Mouse (Mus musculus): ENCODE measurements around the gene Arsj. TPM values are rescaled to one million over a fixed set of nuclear protein-coding genes. Genes with fewer than 3 reads are reported as not detected.

The Arsj gene
- polyA plus RNA-seq, 1 experiment from 2014 or later, result 0.07 TPM

- Histone ChIP-seq H3K27me3 (replicated peaks; ENCODE audit: low read depth, poor library complexity, severe bottlenecking) (no peaks in the 10 kb centered on the region), H3K4me3 (no peak overlapping the region), H3K9me3 (no peaks in the 10 kb centered on the region), H3K27ac (replicated peaks) (no peak overlapping the region), H3K4me1 (no peaks in the 10 kb centered on the region), H3K36me3 (replicated peaks) (no peaks in the 10 kb centered on the region)
- 79% methylated on average over 9 of the region's 9 CpGs for WGBS
- no peak for DNase-seq (ENCODE audit: low spot score)
Measured at GRCm38 (mm10) chr3:126372815-126373545, 9.5 kb downstream of the Arsj start.

- no peak for DNase-seq (ENCODE audit: low spot score)
- 88% methylated on average over 1 of the region's 1 CpGs for WGBS
- Histone ChIP-seq H3K27me3 (replicated peaks; ENCODE audit: low read depth, poor library complexity, severe bottlenecking) (no peaks in the 10 kb centered on the region), H3K4me1 (no peaks in the 10 kb centered on the region), H3K4me3 (no peak overlapping the region), H3K36me3 (replicated peaks) (no peaks in the 10 kb centered on the region), H3K27ac (replicated peaks) (no peak overlapping the region), H3K9me3 (no peaks in the 10 kb centered on the region)
Measured at GRCm38 (mm10) chr3:126373721-126374120, 10.2 kb downstream of the Arsj start.

- Histone ChIP-seq H3K36me3 (replicated peaks) (no peaks in the 10 kb centered on the region), H3K9me3 (no peaks in the 10 kb centered on the region), H3K27me3 (replicated peaks; ENCODE audit: low read depth, poor library complexity, severe bottlenecking) (no peaks in the 10 kb centered on the region), H3K4me3 (no peak overlapping the region), H3K27ac (replicated peaks) (no peak overlapping the region), H3K4me1 (no peaks in the 10 kb centered on the region)
- WGBS, result 71% methylated on average over 6 of the region's 6 CpGs
- DNase-seq (ENCODE audit: low spot score), result no peak
Measured at GRCm38 (mm10) chr3:126379252-126379651, 15.8 kb downstream of the Arsj start.

- H3K27ac ChIP-seq (replicated peaks), result no peak overlapping the region
- no peak overlapping the region for H3K4me3 ChIP-seq
- 78% methylated on average over 2 of the region's 2 CpGs for WGBS
- H3K4me1 ChIP-seq, result no peaks in the 10 kb centered on the region
- H3K27me3 ChIP-seq (replicated peaks; ENCODE audit: low read depth, poor library complexity, severe bottlenecking), result no peaks in the 10 kb centered on the region
- H3K9me3 ChIP-seq, result no peaks in the 10 kb centered on the region
- no peak for DNase-seq (ENCODE audit: low spot score)
- no peaks in the 10 kb centered on the region for H3K36me3 ChIP-seq (replicated peaks)
Measured at GRCm38 (mm10) chr3:126379702-126380101, 16.2 kb downstream of the Arsj start.

GRCm38 (mm10) chr3:126383276-126383675 is 19.8 kb downstream of the Arsj start:
- Histone ChIP-seq H3K4me3 (no peak overlapping the region), H3K9me3 (no peaks in the 10 kb centered on the region), H3K4me1 (no peaks in the 10 kb centered on the region), H3K27me3 (replicated peaks; ENCODE audit: low read depth, poor library complexity, severe bottlenecking) (no peaks in the 10 kb centered on the region), H3K27ac (replicated peaks) (no peak overlapping the region), H3K36me3 (replicated peaks) (no peaks in the 10 kb centered on the region)
- DNase-seq (ENCODE audit: low spot score), result no peak
- 97% methylated on average over 6 of the region's 6 CpGs for WGBS

- Histone ChIP-seq H3K9me3 (no peaks in the 10 kb centered on the region), H3K36me3 (replicated peaks) (no peaks in the 10 kb centered on the region), H3K4me1 (no peaks in the 10 kb centered on the region), H3K27ac (replicated peaks) (no peak overlapping the region), H3K27me3 (replicated peaks; ENCODE audit: low read depth, poor library complexity, severe bottlenecking) (no peaks in the 10 kb centered on the region), H3K4me3 (no peak overlapping the region)
- WGBS, result 83% methylated on average over 14 of the region's 14 CpGs
- DNase-seq (ENCODE audit: low spot score), result no peak
Measured at GRCm38 (mm10) chr3:126384657-126385438, 21.4 kb downstream of the Arsj start.

- H3K36me3 ChIP-seq (replicated peaks), result no peaks in the 10 kb centered on the region
- 82% methylated on average over 2 of the region's 2 CpGs for WGBS
Measured at GRCm38 (mm10) chr3:126397451-126397850, 34.0 kb downstream of the Arsj start.

GRCm38 (mm10) chr3:126397985-126398630 is 34.6 kb downstream of the Arsj start:
- no peak for DNase-seq (ENCODE audit: low spot score)
- Histone ChIP-seq H3K4me3 (no peak overlapping the region), H3K4me1 (no peaks in the 10 kb centered on the region), H3K9me3 (no peaks in the 10 kb centered on the region), H3K36me3 (replicated peaks) (no peaks in the 10 kb centered on the region), H3K27ac (replicated peaks) (no peak overlapping the region), H3K27me3 (replicated peaks; ENCODE audit: low read depth, poor library complexity, severe bottlenecking) (no peaks in the 10 kb centered on the region)
- WGBS, result 61% methylated on average over 7 of the region's 7 CpGs

More at GRCm38 (mm10) chr3:126397451-126397850, 34.0 kb downstream of the Arsj start:
- no peak overlapping the region for H3K27ac ChIP-seq (replicated peaks)
- H3K4me3 ChIP-seq, result no peak overlapping the region
- no peaks in the 10 kb centered on the region for H3K4me1 ChIP-seq
- H3K9me3 ChIP-seq, result no peaks in the 10 kb centered on the region
- no peaks in the 10 kb centered on the region for H3K27me3 ChIP-seq (replicated peaks; ENCODE audit: low read depth, poor library complexity, severe bottlenecking)
- no peak for DNase-seq (ENCODE audit: low spot score)

- no peak for DNase-seq (ENCODE audit: low spot score)
- H3K4me3 ChIP-seq, result no peak overlapping the region
- no peaks in the 10 kb centered on the region for H3K4me1 ChIP-seq
- WGBS, result 81% methylated on average over 4 of the region's 4 CpGs
- H3K27me3 ChIP-seq (replicated peaks; ENCODE audit: low read depth, poor library complexity, severe bottlenecking), result no peaks in the 10 kb centered on the region
- no peaks in the 10 kb centered on the region for H3K9me3 ChIP-seq
- H3K27ac ChIP-seq (replicated peaks), result no peak overlapping the region
- H3K36me3 ChIP-seq (replicated peaks), result no peaks in the 10 kb centered on the region
Measured at GRCm38 (mm10) chr3:126400726-126401125, 37.2 kb downstream of the Arsj start.

- Histone ChIP-seq H3K36me3 (replicated peaks) (no peaks in the 10 kb centered on the region), H3K9me3 (no peaks in the 10 kb centered on the region), H3K27ac (replicated peaks) (no peak overlapping the region), H3K4me1 (no peaks in the 10 kb centered on the region), H3K4me3 (no peak overlapping the region), H3K27me3 (replicated peaks; ENCODE audit: low read depth, poor library complexity, severe bottlenecking) (no peaks in the 10 kb centered on the region)
- DNase-seq (ENCODE audit: low spot score), result peak; percentile 64
- 27% methylated on average over 3 of the region's 3 CpGs for WGBS
Measured at GRCm38 (mm10) chr3:126402836-126403235, 39.4 kb downstream of the Arsj start.

- no peaks in the 10 kb centered on the region for H3K27me3 ChIP-seq (replicated peaks; ENCODE audit: low read depth, poor library complexity, severe bottlenecking)
- no peaks in the 10 kb centered on the region for H3K36me3 ChIP-seq (replicated peaks)
- H3K4me3 ChIP-seq, result no peak overlapping the region
- no peaks in the 10 kb centered on the region for H3K4me1 ChIP-seq
- 89% methylated on average over 2 of the region's 2 CpGs for WGBS
- H3K9me3 ChIP-seq, result no peaks in the 10 kb centered on the region
- DNase-seq (ENCODE audit: low spot score), result no peak
- no peak overlapping the region for H3K27ac ChIP-seq (replicated peaks)
Measured at GRCm38 (mm10) chr3:126404199-126404598, 40.7 kb downstream of the Arsj start.

GRCm38 (mm10) chr3:126430524-126431064 is 67.1 kb downstream of the Arsj start:
- Histone ChIP-seq H3K27me3 (replicated peaks; ENCODE audit: low read depth, poor library complexity, severe bottlenecking) (no peaks in the 10 kb centered on the region), H3K4me1 (peaks cover 6% of the 10 kb centered on the region), H3K36me3 (replicated peaks) (no peaks in the 10 kb centered on the region), H3K9me3 (no peaks in the 10 kb centered on the region), H3K4me3 (no peak overlapping the region), H3K27ac (replicated peaks) (no peak overlapping the region)
- DNase-seq (ENCODE audit: low spot score), result no peak
- WGBS, result 87% methylated on average over 3 of the region's 3 CpGs

Measured in embryonic facial prominence, embryonic 10.5 days (tissue).